Comparison of ENCODE assay signal across 21 mouse cellular contexts in the genomic region with DNA sequence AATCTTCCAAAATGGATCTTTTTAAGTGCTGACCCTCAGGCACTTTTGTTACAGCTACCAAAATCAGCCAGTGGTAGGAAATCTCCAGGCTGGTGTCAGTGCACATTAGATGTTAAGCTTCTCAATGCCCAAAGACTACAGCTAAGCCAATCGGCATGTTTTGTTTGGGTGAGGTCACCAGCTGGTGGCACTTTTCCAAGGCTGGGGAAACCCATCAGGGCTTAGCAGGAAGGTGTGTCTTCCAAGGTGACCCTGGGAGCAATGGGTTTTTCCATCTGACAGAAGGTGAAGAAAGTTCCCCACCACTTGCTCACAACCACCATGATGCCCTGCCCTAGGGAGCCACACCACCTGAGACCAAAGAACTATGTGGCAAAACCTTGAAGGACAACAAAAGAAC. TPM values are rescaled to one million over a fixed set of nuclear protein-coding genes. Genes with fewer than 3 reads are reported as not detected.
DNase-seq lines count a peak whose midpoint lies in the region; ATAC-seq and TF ChIP-seq lines count a peak whose summit lies in the region.
"Had no signal": no experiment of that assay in that cellular context is flagged by ENCODE, and none has a peak within 500 bp of the region (broad histone marks: within the 10 kb centered on the region; RNA-seq: fewer than 3 reads in every experiment).

No protein-coding gene starts in this region.

- H3K4me3 ChIP-seq in layer of hippocampus, adult 2 months: no peak overlapping the region
- H3K4me3 ChIP-seq: heart, adult 2 months; hindbrain, embryonic 12.5 days; left cerebral cortex, adult 2 months; liver, embryonic 13.5 days; megakaryocyte, embryonic 14.5 days; neural tube, embryonic 12.5 days had no signal

- TF ChIP-seq CTCF in Patski (IDR thresholded peaks at IDR 0.05): no peak
- no peak for TF ChIP-seq CTCF in layer of hippocampus, adult 2 months (conservative IDR thresholded peaks at IDR 0.05)

- peak; percentile 29 for ATAC-seq in Patski
- ATAC-seq: intestine, postnatal 0 days had no signal

- DNase-seq in adrenal gland, postnatal 25 days: peak; percentile 32
- DNase-seq in adrenal gland, adult 8-10 months: no peak
- DNase-seq in 3T3-L1 (ENCODE audit: low read depth, low spot score) (peak; percentile 47), Patski (ENCODE audit: low read depth, low spot score) (no peak)
- DNase-seq in kidney, postnatal 14 days: peak; percentile 48
- no peak for DNase-seq in spleen, postnatal 4 days (ENCODE audit: low spot score in 2 of 2)
- no peak for DNase-seq in gastrocnemius, adult 18-20 months (ENCODE audit: low spot score)
- no peak for DNase-seq in layer of hippocampus, adult 2 months (ENCODE audit: low spot score in 2 of 2)
- DNase-seq: cerebellum, adult 11 months; cerebellum, adult 9-11 months; forebrain, postnatal 0 days; gastrocnemius, postnatal 25 days; heart, adult 2 months; liver, embryonic 13.5 days; lung, embryonic 14.5 days; midbrain, embryonic 14.5 days had no signal

- in situ Hi-C loops in Patski (cut with MboI; ENCODE audit: low pct_unique_long_range_greater_than_20kb): no loop called here

- POLR2A ChIA-PET in Patski (lab: Charles Lee): interaction anchor here (0.9 to 1.0 kb wide), 2 partner anchors 22 to 27 kb away, joined by 3 read pairs; no protein-coding TSS in a partner anchor

- CTCF ChIA-PET in Patski (lab: Charles Lee): interaction anchor here (0.8 to 1.8 kb wide), 3 partner anchors 10 to 12 kb away, joined by 3 to 9 read pairs (median 4); no protein-coding TSS in a partner anchor

- no peaks in the 10 kb centered on the region for H3K27me3 ChIP-seq in Patski
- H3K27me3 ChIP-seq: hindbrain, embryonic 12.5 days; liver, embryonic 13.5 days; megakaryocyte, embryonic 14.5 days; neural tube, embryonic 12.5 days had no signal

- H3K27ac ChIP-seq in layer of hippocampus, adult 2 months: no peak overlapping the region
- H3K27ac ChIP-seq: heart, adult 2 months; hindbrain, embryonic 12.5 days; left cerebral cortex, adult 2 months; liver, embryonic 13.5 days; neural tube, embryonic 12.5 days had no signal

RNA-seq across cellular contexts. Expression of a gene that starts 20.0 kb away (rescaled TPM):
- 88.5 and 267 TPM in 2 replicates for total RNA-seq in adrenal gland, postnatal 25 days (2021)
- 100 to 1,000 TPM in 3 of 4 experiments, 10 to 100 TPM in 1; 95.3 to 315 (median 114) TPM for total RNA-seq in adrenal gland, adult 8-10 months (2022)
- 200 TPM for polyA plus RNA-seq in Patski (2021)
- total RNA-seq in gastrocnemius, adult 18-20 months (2021): 10 to 100 TPM; 60.1 to 86.6 TPM
- total RNA-seq in layer of hippocampus, adult 2 months (2021): 100 to 1,000 TPM; 337 to 340 TPM

Comparison
In these comparisons a context has a peak if more than half of its experiments do, and no peak if none do; other contexts are left out.
1. DNase-seq: peak in adrenal gland, postnatal 25 days (single experiment), 3T3-L1 (single experiment) and kidney, postnatal 14 days (single experiment); none in adrenal gland, adult 8-10 months (single experiment), Patski (single experiment), spleen, postnatal 4 days (0 of 2), gastrocnemius, adult 18-20 months (single experiment) and layer of hippocampus, adult 2 months (0 of 2).